Mouse (Mus musculus) adrenal gland, adult 8-10 months (tissue): Measurements from ENCODE around the gene Gm40193. TPM values are rescaled to one million over a fixed set of nuclear protein-coding genes. Genes with fewer than 3 reads are reported as not detected.
A peak's percentile ranks its signal among the peaks of the same experiment; 100 is the strongest.
"Not testable (repeated sequence)": the region's sequence is repeated elsewhere in the genome, so short reads cannot be mapped to it uniquely, and the experiment has no call there.

Experiments used
- DNase-seq: peaks from one replicate; pipeline ENCODE4 v3.0.0; 2022
- total RNA-seq, 4 experiments: library from RNA; stranded (reverse); gene quantifications; 2 replicates each; pipeline ENCODE4 v1.2.4; 2022

Gm40193 gene
- total RNA-seq = not detected

- DNase-seq = no peak
These were observed at the start of gene Gm40193 for GRCm38 (mm10) chr11:70532839-70533238. Gm40193 (minus strand) TSS chr11:70532939.

- no peak for DNase-seq
These were observed 49.5 kb upstream of the Gm40193 start for GRCm38 (mm10) chr11:70582196-70582595.

DNA sequence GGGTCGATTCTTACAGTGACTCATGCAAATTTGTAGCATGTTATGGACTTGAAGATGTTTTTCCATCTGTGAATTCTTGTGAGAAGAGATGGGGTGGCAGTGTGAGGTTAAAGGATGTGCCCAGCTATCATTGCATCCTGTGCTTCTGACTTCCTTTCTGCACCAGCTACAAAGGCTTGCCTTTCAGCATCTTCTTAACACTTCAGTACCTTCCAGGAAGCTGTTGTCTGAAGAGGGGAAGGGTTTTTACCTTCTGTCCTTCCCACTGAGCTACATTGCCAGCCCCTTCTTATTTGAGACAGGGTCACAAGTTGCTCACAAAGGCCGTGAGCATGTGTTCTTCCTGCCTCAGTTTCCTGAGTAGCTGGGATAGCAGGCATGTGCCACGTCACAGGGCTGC lies 48.2 kb upstream of the Gm40193 start:
- DNase-seq = no peak

DNA sequence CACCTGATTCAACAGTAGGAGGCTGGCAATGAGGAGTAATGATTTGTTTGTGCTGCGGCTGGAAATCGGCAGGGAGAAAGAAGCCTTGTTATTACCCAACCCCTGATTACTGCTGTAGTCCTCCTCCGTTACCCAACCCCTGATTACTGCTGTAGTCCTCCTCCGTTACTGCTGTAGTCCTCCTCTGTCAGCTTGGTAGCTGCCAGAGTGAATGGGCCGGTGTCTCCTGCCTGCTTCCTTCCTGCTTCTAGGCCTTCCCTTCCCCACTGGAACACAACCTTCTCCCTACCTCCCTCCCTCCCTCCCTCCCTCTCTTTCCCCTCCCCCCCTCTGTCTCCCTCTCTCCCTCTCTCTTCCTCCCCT lies 47.6 kb upstream of the Gm40193 start:
- DNase-seq = no peak

DNA sequence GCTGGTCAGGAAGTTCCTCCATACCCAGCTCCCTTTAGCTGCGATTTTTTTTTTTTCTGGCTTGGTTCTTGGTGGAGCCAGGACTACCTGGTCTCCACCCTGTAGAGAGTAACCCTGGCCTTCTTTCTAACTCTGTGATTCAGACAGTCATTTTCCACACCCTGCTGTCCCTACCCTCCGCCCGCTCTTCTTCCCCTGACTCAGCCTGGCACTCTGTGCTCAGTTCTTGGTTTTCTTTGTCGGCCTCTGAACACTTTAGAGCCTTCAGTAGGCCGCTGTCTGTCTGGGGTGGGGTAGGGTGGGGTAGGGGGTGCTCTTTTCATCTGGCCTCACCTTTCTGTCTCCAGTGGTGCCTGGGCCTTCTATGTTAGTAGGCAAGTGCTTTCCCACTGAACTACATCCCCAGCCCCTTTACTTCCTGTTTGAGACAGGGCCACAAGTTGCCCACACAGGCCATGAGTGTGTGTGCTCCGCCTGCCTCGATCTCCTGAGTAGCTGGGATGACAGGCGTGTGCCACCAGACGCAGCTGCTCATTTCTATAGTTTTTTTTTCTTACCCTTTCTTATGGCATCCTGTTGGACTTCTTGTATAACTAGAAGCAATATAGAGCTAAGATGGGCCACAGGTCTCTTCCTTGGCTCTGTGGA lies 47.1 kb upstream of the Gm40193 start:
- DNase-seq = no peak

DNA sequence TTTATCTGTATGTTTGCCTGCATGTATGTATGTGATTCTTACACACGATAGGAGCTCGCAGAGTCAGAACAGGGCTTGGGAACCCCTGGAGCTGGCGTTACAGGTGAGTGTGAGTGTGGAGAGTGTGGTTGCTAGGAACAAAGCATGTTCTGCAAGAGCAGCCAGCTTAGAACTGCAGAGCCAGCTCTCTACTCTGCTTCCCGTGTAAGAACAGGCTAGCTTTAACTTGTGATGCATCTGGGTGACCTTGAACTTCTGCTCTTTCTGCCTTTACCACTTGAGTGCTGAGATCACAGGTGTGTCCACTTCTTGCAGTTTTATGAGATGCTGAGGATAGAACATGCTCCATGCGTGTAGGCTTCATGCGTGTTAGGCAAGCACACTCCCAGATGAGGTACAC lies 46.2 kb upstream of the Gm40193 start:
- DNase-seq = no peak

DNA sequence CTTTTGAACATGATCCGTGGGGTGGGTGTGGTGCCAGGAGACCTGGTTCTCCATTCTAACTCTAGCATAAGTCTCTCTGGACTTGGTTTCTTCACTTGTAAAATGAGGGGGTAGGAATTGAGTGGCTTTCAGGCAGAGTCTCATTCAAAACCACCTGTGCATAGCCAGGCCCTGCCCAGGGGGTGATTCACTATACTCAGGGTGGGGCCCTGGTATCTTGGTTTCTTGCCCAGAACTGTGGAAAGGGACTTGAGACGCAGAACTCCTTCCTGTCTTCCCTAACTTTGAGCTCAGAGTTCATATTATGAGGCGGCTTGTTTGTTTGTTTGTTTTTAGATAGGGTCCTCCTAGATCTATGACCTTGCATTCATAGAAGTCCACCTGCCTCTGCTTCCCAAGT lies 44.5 kb upstream of the Gm40193 start:
- DNase-seq = no peak

GRCm38 (mm10) chr11:70573872-70574271 lies 41.1 kb upstream of the Gm40193 start:
- no peak for DNase-seq

- DNase-seq = no peak
These were observed 39.7 kb upstream of the Gm40193 start for GRCm38 (mm10) chr11:70572348-70572902.

GRCm38 (mm10) chr11:70571641-70572040 lies 38.9 kb upstream of the Gm40193 start:
- no peak for DNase-seq

- not testable (repeated sequence) for DNase-seq
These were observed 37.9 kb upstream of the Gm40193 start for GRCm38 (mm10) chr11:70570614-70571013.

DNA sequence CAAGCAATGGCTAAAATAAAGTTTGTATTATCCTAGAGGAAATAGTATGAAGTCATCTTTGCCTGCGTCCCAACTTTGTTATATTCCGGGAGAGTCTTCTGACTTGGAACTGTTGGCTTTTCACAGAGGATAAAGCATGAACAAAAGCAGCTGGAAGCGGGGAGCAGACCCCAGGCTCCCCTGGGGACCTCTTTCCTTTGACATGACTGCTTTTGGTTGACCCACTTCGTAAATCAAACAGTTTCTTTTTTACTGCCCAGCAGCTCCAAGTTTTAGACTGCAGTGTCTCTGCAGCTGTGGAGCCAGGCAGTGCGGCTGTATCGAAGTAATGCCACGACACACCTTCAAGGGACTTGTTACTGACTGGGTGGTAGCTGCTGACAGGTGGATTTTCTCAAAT lies 33.8 kb upstream of the Gm40193 start:
- no peak for DNase-seq

DNA sequence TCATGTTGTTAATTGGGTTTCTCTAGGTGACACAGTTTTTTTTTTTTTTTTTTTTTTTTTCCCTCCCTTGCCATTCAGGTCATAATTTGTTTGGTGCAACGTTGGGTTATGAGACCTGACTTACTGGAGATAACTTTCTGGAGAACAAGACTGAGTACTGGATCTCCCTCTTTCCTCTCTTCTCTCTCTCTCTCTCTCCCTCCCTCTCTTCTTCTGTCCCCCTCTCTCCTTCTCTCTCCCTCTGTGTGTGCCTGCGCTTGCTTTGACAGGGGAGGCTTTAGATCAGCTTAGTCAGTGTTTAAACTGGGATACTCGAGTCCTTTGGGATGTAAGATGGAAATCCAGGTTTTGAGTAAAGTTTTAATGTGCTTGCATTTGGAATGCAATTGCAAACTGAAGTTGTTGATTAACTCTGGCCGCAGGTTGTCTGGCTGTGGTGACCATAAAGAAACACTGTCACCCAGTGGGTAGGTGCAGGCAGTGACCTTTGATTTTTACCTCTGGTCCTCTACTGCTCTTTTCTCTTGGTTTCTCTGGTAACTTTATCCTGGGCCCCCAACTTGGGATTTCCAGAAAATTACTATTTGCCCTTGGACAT lies 31.6 kb upstream of the Gm40193 start:
- no peak for DNase-seq

GRCm38 (mm10) chr11:70563470-70564275 lies 30.9 kb upstream of the Gm40193 start:
- DNase-seq = no peak

- DNase-seq = no peak
These were observed 30.3 kb upstream of the Gm40193 start for GRCm38 (mm10) chr11:70562995-70563469.

DNA sequence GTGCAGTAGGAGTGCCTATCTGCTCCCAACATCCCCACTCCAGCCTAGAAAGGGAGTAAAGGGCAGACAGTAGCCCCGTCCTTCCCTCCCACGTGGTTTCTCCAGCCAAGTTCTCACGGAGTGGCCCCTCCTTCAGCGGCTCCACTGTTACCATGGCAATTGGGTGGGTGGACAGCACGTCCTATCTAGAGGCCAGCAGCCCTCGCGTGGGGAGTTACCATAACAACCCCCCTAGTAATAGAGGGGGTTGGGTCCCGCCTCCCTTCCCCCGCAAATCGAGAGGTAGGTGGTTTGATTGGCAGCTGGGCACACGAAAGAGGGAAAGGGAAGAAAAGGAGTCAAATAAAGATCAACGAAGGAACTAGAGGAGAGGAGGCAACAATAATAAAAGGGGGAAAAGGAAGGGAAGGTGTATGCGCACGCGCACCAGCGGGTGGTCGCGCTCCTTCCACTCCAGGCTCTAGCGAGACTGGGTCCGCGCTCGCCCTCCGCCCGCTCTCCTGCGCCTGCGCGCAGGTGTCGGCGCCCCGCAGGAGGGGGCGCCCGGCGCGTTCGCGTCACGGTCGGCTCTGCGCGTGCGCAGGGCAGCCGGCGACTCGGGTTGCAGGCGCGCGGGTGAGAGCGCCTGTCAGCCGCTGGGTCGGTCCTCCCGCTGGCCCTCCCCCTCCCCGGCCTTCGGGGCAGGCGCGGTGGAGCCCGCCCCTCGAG lies 29.7 kb upstream of the Gm40193 start, which contains the start of gene Mink1:
Gene Mink1, plus strand, starts transcription at position 595 of the 708 bp plus-strand sequence.
- DNase-seq = peak; percentile 87

DNA sequence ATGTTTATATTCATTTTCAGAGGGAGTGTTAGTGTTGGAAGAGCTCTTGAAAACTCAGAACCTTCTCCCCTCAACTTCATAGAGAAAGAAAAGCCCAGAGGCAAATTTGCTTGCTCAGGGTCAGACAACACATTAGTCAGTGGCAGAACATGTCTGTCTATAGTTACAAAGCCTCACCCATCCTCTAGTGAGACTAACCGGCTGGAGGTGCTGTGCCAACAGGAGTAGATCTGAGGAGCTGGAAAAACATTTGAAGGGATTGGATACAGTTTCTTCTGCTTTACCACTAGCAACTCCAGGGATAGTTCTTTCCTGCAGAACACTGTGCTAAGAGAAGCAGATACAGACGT lies 29.2 kb upstream of the Gm40193 start:
- no peak for DNase-seq

DNA sequence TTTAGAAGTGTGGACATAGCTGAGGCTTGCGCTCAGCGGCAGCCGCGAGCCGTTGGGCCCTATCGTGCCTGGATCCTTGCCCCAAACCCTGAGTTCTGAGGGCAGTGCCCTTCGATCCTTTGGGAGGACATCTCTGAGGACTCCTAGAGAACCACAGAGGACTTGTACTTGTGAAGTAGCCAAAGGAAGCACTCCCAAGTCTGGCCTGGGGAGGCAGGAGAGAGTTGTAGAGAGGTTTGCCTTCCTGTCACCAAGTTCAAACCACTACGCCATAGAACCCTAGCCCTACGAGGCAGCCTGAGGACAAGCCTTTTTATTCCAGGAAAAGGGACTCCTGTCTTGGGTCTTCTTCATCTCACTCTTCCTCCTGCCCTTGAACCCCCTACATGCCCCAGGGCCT lies 24.8 kb upstream of the Gm40193 start:
- DNase-seq = no peak

DNA sequence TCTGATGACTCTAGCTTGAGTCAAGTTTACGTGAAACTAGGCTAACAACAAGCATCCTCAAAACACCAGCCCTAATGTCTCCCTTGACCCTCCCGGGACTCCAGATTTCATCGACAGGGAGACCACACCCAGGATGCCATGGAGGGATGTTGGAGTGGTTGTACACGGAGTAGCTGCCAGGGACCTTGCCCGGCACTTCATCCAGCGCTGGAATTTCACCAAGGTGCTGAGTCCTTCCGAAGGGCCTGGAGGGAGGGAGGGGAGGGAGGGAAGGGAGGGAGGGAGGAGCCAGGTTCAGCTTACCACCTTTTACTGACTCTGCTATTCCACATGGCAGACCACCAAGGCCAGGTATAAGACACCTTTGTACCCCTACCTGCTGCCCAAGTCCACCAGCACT lies 21.2 kb upstream of the Gm40193 start:
- no peak for DNase-seq

- DNase-seq = no peak
These were observed 18.8 kb upstream of the Gm40193 start for GRCm38 (mm10) chr11:70551526-70551925.

DNA sequence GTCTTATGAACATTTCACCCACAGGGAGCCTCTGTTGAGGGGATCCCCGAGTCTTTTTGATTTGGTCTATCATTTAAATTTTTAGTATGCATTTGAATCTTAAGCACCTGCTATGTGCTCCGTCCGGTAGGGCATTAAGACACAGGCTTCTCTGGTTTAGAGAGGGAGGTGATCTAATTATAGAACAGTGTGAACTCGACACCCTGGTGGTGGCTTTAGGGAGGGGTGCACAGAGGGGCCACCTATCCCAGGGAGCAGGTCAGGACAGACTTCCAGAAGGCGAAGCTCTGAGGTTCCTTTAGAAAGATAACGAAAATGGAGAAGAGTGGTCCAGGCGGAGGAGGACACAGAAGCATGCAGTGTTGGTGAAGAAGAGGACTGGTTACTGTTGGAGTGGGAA lies 11.8 kb upstream of the Gm40193 start:
- no peak for DNase-seq

DNA sequence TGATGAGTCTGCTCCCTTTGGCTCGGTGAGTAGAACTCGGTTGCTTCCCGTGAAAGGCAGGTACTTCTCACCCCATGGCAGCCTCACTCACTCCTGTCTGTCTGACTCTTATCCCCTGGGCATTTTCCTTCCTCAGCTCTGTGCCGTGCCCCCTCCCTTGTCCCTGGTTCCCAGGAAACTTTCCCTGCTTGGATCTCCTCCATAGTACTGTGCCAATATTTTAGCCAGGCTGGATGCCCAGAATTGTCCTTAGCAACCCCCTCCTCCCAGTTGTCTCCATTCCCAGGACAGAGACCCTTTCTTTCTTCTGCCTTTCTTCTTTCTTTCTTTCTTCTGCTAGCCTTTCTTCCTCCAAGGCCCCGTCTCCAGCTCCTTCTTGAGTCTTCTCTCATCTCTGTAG lies 8.7 kb upstream of the Gm40193 start:
- no peak for DNase-seq

DNA sequence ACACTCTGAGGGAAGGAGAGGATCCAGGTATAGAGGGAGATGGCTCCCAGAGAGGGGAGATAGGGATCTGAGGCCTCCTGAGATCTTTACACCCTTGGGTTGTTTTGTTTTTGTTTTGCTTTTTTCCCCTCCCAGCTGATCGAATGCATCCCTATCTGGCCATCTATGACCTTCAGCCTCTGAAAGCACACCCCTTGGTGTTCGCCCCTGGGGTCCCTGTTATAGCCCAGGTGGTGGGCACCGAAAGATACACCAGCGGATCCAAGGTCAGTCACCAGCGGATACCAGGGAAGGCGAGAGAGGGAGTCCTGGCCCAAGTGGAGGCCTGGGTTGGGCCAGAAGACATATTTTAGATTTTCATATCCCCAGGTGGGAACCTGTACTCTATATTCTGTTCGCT lies 8.2 kb upstream of the Gm40193 start:
- DNase-seq = no peak
